In genomic region chr19:53423341-53423753, GRCm38 (mm10) we compare ENCODE assay signal across 11 mouse cellular contexts. TPM values are rescaled to one million over a fixed set of nuclear protein-coding genes. Genes with fewer than 3 reads are reported as not detected.
DNase-seq lines count a peak whose midpoint lies in the region; ATAC-seq and TF ChIP-seq lines count a peak whose summit lies in the region.
"Had no signal": no experiment of that assay in that cellular context is flagged by ENCODE, and none has a peak within 500 bp of the region (broad histone marks: within the 10 kb centered on the region; RNA-seq: fewer than 3 reads in every experiment).

No protein-coding gene starts in this region.

- no peaks in the 10 kb centered on the region for H3K9me3 ChIP-seq in kidney, embryonic 14.5 days (ENCODE audit: control insufficient read depth, low read length)
- no peaks in the 10 kb centered on the region for H3K9me3 ChIP-seq in embryonic facial prominence, embryonic 15.5 days (replicated peaks)
- no peaks in the 10 kb centered on the region for H3K9me3 ChIP-seq in hindbrain, embryonic 10.5 days
- H3K9me3 ChIP-seq: embryonic facial prominence, embryonic 12.5 days; neural tube, embryonic 13.5 days had no signal

- no peak for DNase-seq in kidney, adult 2 months
- DNase-seq in lung, postnatal 25 days (ENCODE audit: low spot score), result peak; percentile 48
- peak; percentile 88 to 91 for DNase-seq in thymus, postnatal 10 days (ENCODE audit: low spot score in 2 of 2)
- no peak for DNase-seq in left cerebral cortex, postnatal 25 days (ENCODE audit: low spot score in 2 of 2)
- no peak for DNase-seq in hindbrain, embryonic 10.5 days (ENCODE audit: low spot score)
- DNase-seq in frontal cortex, postnatal 10 days (ENCODE audit: low spot score in 2 of 2), result no peak
- DNase-seq: kidney, postnatal 36 days had no signal

- no peak for ATAC-seq in kidney, embryonic 14.5 days (ENCODE audit: low FRiP score, low TSS enrichment)
- ATAC-seq in embryonic facial prominence, embryonic 15.5 days (ENCODE audit: insufficient number of reproducible peaks, low FRiP score, low TSS enrichment, low read depth), result no peak

- no peaks in the 10 kb centered on the region; the same call in none of the 2 replicates for H3K27me3 ChIP-seq in kidney, embryonic 14.5 days (ENCODE audit: control insufficient read depth, insufficient read depth, low read length)
- H3K27me3 ChIP-seq in kidney, adult 2 months (replicated peaks; ENCODE audit: control insufficient read depth, insufficient read depth, low read length), result no peaks in the 10 kb centered on the region
- H3K27me3 ChIP-seq in embryonic facial prominence, embryonic 15.5 days, result 0 out of 2 replicates have a peak, but pooled peaks cover 3% of the 10 kb centered on the region
- peaks cover 22% of the 10 kb centered on the region for H3K27me3 ChIP-seq in hindbrain, embryonic 10.5 days (ENCODE audit: insufficient read depth, poor library complexity, severe bottlenecking)
- H3K27me3 ChIP-seq: embryonic facial prominence, embryonic 12.5 days had no signal

- no peak for TF ChIP-seq CTCF in kidney, adult 2 months (conservative IDR thresholded peaks at IDR 0.05; ENCODE audit: insufficient read depth, insufficient read length, low read depth, low read length)

- H3K9ac ChIP-seq in kidney, embryonic 14.5 days (ENCODE audit: low read depth, low read length), result no peak overlapping the region
- H3K9ac ChIP-seq in embryonic facial prominence, embryonic 15.5 days, result no peak overlapping the region
- H3K9ac ChIP-seq: embryonic facial prominence, embryonic 12.5 days; neural tube, embryonic 13.5 days had no signal

- intact Hi-C loops in left cerebral cortex, postnatal 25 days (cut with DNase I), result no loop called here

- no peaks in the 10 kb centered on the region for H3K36me3 ChIP-seq in kidney, embryonic 14.5 days (ENCODE audit: control insufficient read depth, insufficient read depth, low read length)
- no peaks in the 10 kb centered on the region for H3K36me3 ChIP-seq in kidney, adult 2 months (ENCODE audit: control insufficient read depth, insufficient read depth, low read length)
- no peaks in the 10 kb centered on the region for H3K36me3 ChIP-seq in embryonic facial prominence, embryonic 15.5 days
- H3K36me3 ChIP-seq in hindbrain, embryonic 10.5 days, result no peaks in the 10 kb centered on the region
- H3K36me3 ChIP-seq: embryonic facial prominence, embryonic 12.5 days; neural tube, embryonic 13.5 days had no signal

- H3K4me2 ChIP-seq in kidney, embryonic 14.5 days (replicated peaks; ENCODE audit: low read depth, low read length), result peak overlapping the region; percentile 8; the same call in 1 of the 2 replicates
- H3K4me2 ChIP-seq in embryonic facial prominence, embryonic 15.5 days (replicated peaks), result 0 out of 2 replicates have a peak overlapping the region, but pooled peaks have one; percentile 8
- H3K4me2 ChIP-seq: embryonic facial prominence, embryonic 12.5 days; neural tube, embryonic 13.5 days had no signal

- H3K4me3 ChIP-seq in kidney, embryonic 14.5 days (ENCODE audit: low read length), result no peak overlapping the region
- H3K4me3 ChIP-seq in kidney, adult 2 months (ENCODE audit: insufficient read depth, low read depth, low read length), result no peak overlapping the region
- H3K4me3 ChIP-seq in embryonic facial prominence, embryonic 15.5 days (replicated peaks), result no peak overlapping the region
- H3K4me3 ChIP-seq in hindbrain, embryonic 10.5 days, result no peak overlapping the region
- H3K4me3 ChIP-seq: embryonic facial prominence, embryonic 12.5 days; neural tube, embryonic 13.5 days had no signal

- H3K27ac ChIP-seq in kidney, embryonic 14.5 days (ENCODE audit: low read depth, low read length), result no peak overlapping the region
- no peak overlapping the region for H3K27ac ChIP-seq in kidney, adult 2 months (ENCODE audit: insufficient read depth, low read depth, low read length)
- no peak overlapping the region for H3K27ac ChIP-seq in embryonic facial prominence, embryonic 15.5 days (replicated peaks)
- no peak overlapping the region; the same call in 1 of the 2 replicates for H3K27ac ChIP-seq in hindbrain, embryonic 10.5 days
- H3K27ac ChIP-seq: embryonic facial prominence, embryonic 12.5 days; neural tube, embryonic 13.5 days had no signal

- TF ChIP-seq POLR2A in kidney, adult 2 months (IDR thresholded peaks at IDR 0.05; ENCODE audit: low read depth, low read length), result no peak

- H3K4me1 ChIP-seq in kidney, embryonic 14.5 days (ENCODE audit: control insufficient read depth, insufficient read depth, low read length), result peaks cover 26% of the 10 kb centered on the region
- H3K4me1 ChIP-seq in kidney, adult 2 months (ENCODE audit: control insufficient read depth, insufficient read depth, low read length), result peaks cover 4% of the 10 kb centered on the region; the same call in 1 of the 2 replicates
- peaks cover 17% of the 10 kb centered on the region for H3K4me1 ChIP-seq in embryonic facial prominence, embryonic 15.5 days
- H3K4me1 ChIP-seq in hindbrain, embryonic 10.5 days (replicated peaks), result peaks cover 41% of the 10 kb centered on the region

- 28% methylated on average over 19 of the region's 19 CpGs for WGBS in kidney, embryonic 14.5 days
- 42% methylated on average over 19 of the region's 19 CpGs for whole genome bisulfite sequencing in kidney, adult 2 months
- WGBS in embryonic facial prominence, embryonic 15.5 days, result 23% methylated on average over 19 of the region's 19 CpGs
- WGBS in hindbrain, embryonic 10.5 days, result 24% methylated on average over 17 of the region's 19 CpGs

RNA-seq across cellular contexts. Expression of gene Smndc1, which starts 33.0 kb away (rescaled TPM):
- 47.7 and 49.4 TPM in 2 replicates for polyA plus RNA-seq in kidney, embryonic 14.5 days (2014; fragmentation: Nextera tagmentation; extraction: Ambion mirVana)
- polyA plus RNA-seq in kidney, adult 2 months (2012; rRNA removed), result 3.4 and 5.9 TPM in 2 replicates
- 34.7 and 41.6 TPM in 2 replicates for polyA plus RNA-seq in embryonic facial prominence, embryonic 15.5 days (2015; fragmentation: Nextera tagmentation; extraction: Ambion mirVana)
- total RNA-seq in left cerebral cortex, postnatal 25 days (2021), result 10 to 100 TPM; 36.6 to 37.6 TPM
- 36.4 and 43.6 TPM in 2 replicates for polyA plus RNA-seq in hindbrain, embryonic 10.5 days (2016; fragmentation: Nextera tagmentation; extraction: Ambion mirVana)

RNA-seq across cellular contexts. Expression of gene Gm10197, which starts 51.8 kb away (rescaled TPM):
- 2.0 and 3.2 TPM in 2 replicates for polyA plus RNA-seq in kidney, embryonic 14.5 days (2014; fragmentation: Nextera tagmentation; extraction: Ambion mirVana)
- not detected in 2 replicates for polyA plus RNA-seq in kidney, adult 2 months (2012; rRNA removed)
- polyA plus RNA-seq in embryonic facial prominence, embryonic 15.5 days (2015; fragmentation: Nextera tagmentation; extraction: Ambion mirVana), result not detected in 2 replicates
- not detected for total RNA-seq in left cerebral cortex, postnatal 25 days (2021)
- polyA plus RNA-seq in hindbrain, embryonic 10.5 days (2016; fragmentation: Nextera tagmentation; extraction: Ambion mirVana), result not detected in 2 replicates
- polyA plus RNA-seq: embryonic facial prominence, embryonic 12.5 days; neural tube, embryonic 13.5 days had no signal

Comparison
In these comparisons a context has a peak if more than half of its experiments do, and no peak if none do; other contexts are left out.
1. DNase-seq: peak in lung, postnatal 25 days (single experiment) and thymus, postnatal 10 days (2 of 2); none in kidney, adult 2 months (single experiment), left cerebral cortex, postnatal 25 days (0 of 2), hindbrain, embryonic 10.5 days (single experiment) and frontal cortex, postnatal 10 days (0 of 2).